Mouse (Mus musculus): ENCODE results near the gene Chd5.

DNA sequence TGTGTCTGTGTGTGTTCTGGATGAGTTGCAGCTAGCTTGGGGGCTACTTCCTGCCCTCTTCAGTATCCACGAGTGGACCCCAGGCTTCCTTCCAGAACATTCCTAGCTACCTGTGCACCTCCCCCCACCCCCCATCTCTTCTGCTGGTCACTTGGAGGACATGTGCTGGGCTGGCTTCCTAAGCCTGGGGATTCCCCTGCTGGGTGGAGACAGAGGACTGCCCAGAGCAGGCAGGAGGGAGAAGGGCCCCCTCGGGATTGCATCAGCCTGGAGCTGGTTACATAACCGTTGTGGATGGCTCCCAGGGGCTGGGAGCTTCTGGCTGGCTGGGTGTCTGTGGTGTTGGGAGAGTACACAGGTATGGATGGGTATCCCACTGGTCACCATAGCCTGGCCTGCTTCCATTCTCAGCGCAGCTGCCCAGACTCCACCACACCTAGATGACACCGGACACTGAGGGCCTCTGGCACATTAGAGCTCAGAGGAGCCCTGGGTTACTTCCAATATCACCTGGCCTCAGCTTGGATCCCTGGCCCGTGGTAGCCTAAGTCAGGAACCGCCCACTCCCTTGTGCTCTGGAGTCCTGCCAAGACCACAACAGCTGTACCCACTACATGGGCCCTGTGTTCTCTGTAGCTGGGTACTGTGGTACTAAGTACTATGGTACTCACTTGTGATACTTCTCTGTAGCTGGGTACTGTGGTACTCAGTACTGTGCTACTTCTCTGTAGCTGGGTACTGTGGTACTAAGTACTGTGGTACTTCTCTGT is 6.9 kb downstream of the Chd5 start:
- TF ChIP-seq POLR2A (IDR thresholded peaks at IDR 0.05; ENCODE audit: low read depth, low read length) = no peak
- TF ChIP-seq CTCF (IDR thresholded peaks at IDR 0.05; ENCODE audit: extremely low read depth, insufficient read length, insufficient replicate concordance, low read depth, low read length) = no peak

Measured in small intestine, adult 2 months (tissue).